Mouse (Mus musculus): ENCODE results near the gene Zfp934. TPM values are rescaled to one million over a fixed set of nuclear protein-coding genes. Genes with fewer than 3 reads are reported as not detected.

The Zfp934 gene
- polyA plus RNA-seq (2012; ENCODE audit: low replicate concordance), result 0.85 and 1.2 TPM in 2 replicates

GRCm38 (mm10) chr13:62571099-62571498, at the start of gene Zfp934:
Gene Zfp934, minus strand, starts transcription at chr13:62571199.

GRCm38 (mm10) chr13:62558189-62559110, 12.5 kb downstream of the Zfp934 start, which contains the start of gene Zfp935:
Gene Zfp935, minus strand, starts transcription at chr13:62558511.

DNA sequence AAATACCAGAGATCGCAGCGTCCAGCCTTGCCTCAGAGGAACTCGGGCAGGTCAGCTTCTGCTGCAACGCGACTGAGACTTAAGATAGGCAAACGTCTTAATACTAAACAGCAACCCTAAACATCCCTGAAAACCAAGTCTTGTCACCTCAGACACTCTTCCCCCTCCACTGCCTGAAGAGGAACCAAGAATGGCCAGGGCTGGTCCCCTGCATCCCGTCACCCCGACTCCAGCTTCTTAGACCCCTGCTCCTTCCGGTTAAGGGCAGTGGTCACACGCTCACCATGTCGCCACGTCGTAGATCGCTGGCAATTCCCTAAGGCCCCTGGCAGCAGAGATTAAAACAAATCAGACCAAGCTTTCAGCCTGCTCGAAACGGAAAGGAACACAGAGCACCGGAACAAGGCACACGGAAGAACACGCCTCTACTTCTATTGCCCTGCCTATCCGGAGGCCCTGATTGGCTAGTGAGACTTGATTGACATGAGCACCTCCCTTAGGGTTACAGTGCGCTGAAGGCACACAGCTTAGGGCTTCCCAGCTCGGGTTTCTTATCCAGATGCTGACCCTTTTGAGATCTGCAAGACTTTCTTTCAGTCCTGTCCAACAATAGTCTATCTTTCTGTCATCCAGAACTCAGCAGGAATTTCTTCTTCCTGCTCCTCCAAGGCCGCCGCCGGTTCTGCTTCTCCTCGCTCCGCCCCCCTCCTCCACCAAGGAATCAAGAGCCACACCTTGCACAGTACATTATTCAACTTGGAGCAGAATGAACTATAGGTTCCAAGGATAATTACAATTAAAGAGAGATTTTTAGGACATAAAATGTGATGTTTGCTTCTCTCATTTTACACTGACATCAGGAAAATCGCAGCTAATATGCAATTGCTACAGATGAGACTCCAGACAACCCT, 104.3 kb downstream of the Zfp934 start, which contains the start of gene Gm49359:
Gene Gm49359 (minus strand): TSS at position 409 of the 911 bp plus-strand sequence.

Other genes with a start within 250 kb of the Zfp934 start
- 0.16 TPM in 1 of 2 replicates, not detected in the other for gene Gm3604, start 188.0 kb downstream of the Zfp934 start, polyA plus RNA-seq (2012; ENCODE audit: low replicate concordance)
- gene Gm49359, start 104.4 kb downstream of the Zfp934 start, polyA plus RNA-seq (2012; ENCODE audit: low replicate concordance), result 0.71 and 2.5 TPM in 2 replicates
- gene Zfp935, start 12.7 kb downstream of the Zfp934 start, polyA plus RNA-seq (2012; ENCODE audit: low replicate concordance), result 0.28 TPM in 1 of 2 replicates, not detected in the other
- gene 6720489N17Rik, start 53.0 kb upstream of the Zfp934 start, polyA plus RNA-seq (2012; ENCODE audit: low replicate concordance), result 0.04 and 0.34 TPM in 2 replicates
- 1.4 and 1.5 TPM in 2 replicates for gene Platr25, start 189.5 kb upstream of the Zfp934 start, polyA plus RNA-seq (2012; ENCODE audit: low replicate concordance)
- 0.43 TPM in 1 of 2 replicates, not detected in the other for gene Gm5141, start 214.6 kb upstream of the Zfp934 start, polyA plus RNA-seq (2012; ENCODE audit: low replicate concordance)

Data from hematopoietic multipotent progenitor cell, adult 10-12 weeks (in vitro differentiated cells).